Mouse (Mus musculus) liver, embryonic 15.5 days (tissue): ENCODE measurements at regions not wholly inside any gene's neighbourhood (a gene's known extent, or its start where the extent isn't known, plus 50 kb on each side); places are given as distances from the start of the nearest gene placed in this dataset.

Experiments
- ATAC-seq: fragments of 200-750 bp; cut with Nextera tagmentation; 2 replicates; pipeline ENCODE4 v1.8.0; 2017; ENCODE audit warnings: moderate number of reproducible peaks, mild to moderate bottlenecking, moderate library complexity; ENCODE audit not compliant: insufficient read depth
- H3K27ac ChIP-seq: fragments of 300-500 bp; sonication (generic); replicated peaks from 2 replicates; pipeline ENCODE4 v1.5.1; 2015; ENCODE audit warnings: mild to moderate bottlenecking, inconsistent platforms
- H3K27me3 ChIP-seq: fragments of 300-500 bp; sonication (generic); 2 replicates; pipeline ENCODE4 v1.6.1; 2015; ENCODE audit warnings: mild to moderate bottlenecking, inconsistent platforms
- H3K36me3 ChIP-seq: fragments of 300-500 bp; sonication (generic); replicated peaks from 2 replicates; pipeline ENCODE4 v1.6.1; 2015; ENCODE audit warnings: moderate library complexity, mild to moderate bottlenecking, inconsistent platforms
- H3K4me1 ChIP-seq: fragments of 300-500 bp; sonication (generic); replicated peaks from 2 replicates; pipeline ENCODE4 v1.6.1; 2015; ENCODE audit warnings: inconsistent platforms
- H3K4me2 ChIP-seq: fragments of 300-500 bp; sonication (generic); 2 replicates; pipeline ENCODE4 v1.6.1; 2015; ENCODE audit warnings: moderate library complexity, mild to moderate bottlenecking, inconsistent platforms
- H3K4me3 ChIP-seq: fragments of 300-500 bp; sonication (generic); replicated peaks from 2 replicates; pipeline ENCODE4 v1.5.1; 2015; ENCODE audit warnings: mild to moderate bottlenecking, inconsistent platforms
- H3K9ac ChIP-seq: fragments of 300-500 bp; sonication (generic); 2 replicates; pipeline ENCODE4 v1.6.1; 2015; ENCODE audit warnings: moderate library complexity, mild to moderate bottlenecking, inconsistent platforms
- H3K9me3 ChIP-seq: fragments of 300-500 bp; sonication (generic); replicated peaks from 2 replicates; pipeline ENCODE4 v1.6.1; 2016; ENCODE audit warnings: inconsistent platforms
- WGBS: fragments of 180-500 bp; shearing (Covaris S2); methylation state at CpG from one replicate; pipeline ENCODE4 v1.1.7; 2015; ENCODE audit warnings: mixed read lengths; ENCODE audit not compliant: insufficient replicate concordance; 5-methylcytosine and 5-hydroxymethylcytosine counted together

DNA sequence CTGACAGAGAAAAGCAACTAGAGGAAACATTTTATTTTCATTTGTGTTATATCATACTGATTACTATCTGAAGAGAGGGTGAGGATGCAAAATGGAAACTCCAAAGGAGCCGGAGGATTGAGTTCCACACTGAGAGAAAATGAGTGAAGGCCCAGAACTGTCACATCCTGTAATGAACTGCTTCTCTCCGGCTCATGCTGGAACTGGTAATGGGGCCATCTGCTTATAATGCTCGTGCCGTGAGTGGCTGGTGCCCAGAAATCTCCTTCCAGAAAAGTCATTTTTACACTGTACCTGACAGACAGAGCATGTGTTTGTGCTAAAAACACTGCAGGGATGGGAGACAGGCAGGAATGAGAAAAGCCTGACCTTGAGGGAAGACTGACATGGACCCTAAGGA, 483.5 kb upstream of the Pkdcc start:
- no peak overlapping the region for H3K27ac ChIP-seq
- no peaks in the 10 kb centered on the region for H3K27me3 ChIP-seq
- no peak overlapping the region for H3K4me2 ChIP-seq
- no peaks in the 10 kb centered on the region for H3K9me3 ChIP-seq
- no peaks in the 10 kb centered on the region for H3K4me1 ChIP-seq
- no peak for ATAC-seq
- 68% methylated on average over 4 of the region's 4 CpGs for WGBS
- H3K9ac ChIP-seq = no peak overlapping the region
- no peak overlapping the region for H3K4me3 ChIP-seq
- H3K36me3 ChIP-seq = no peaks in the 10 kb centered on the region

DNA sequence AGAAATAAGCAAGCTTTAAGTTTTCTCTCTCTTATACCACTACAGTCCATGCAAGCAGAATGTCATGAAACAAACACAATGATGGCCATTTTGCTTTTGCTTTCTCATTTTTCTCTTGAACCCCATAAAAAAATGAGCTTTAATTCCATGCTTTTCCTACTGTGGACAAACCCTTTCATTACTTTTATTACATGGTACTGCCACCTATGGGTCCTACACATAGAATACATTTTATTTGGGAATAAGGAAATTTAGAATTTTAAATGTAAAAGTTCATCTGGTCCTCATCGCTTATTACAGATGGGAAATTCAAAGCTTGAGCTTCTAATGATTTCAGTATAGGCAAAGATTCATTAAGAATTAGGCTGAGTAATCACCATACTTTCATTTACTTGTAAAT, 472.6 kb upstream of the Pkdcc start:
- Histone ChIP-seq H3K27ac (no peak overlapping the region), H3K36me3 (no peaks in the 10 kb centered on the region), H3K4me3 (no peak overlapping the region), H3K9me3 (0 out of 2 replicates have a peak, but pooled peaks cover 2% of the 10 kb centered on the region), H3K4me1 (no peaks in the 10 kb centered on the region), H3K4me2 (no peak overlapping the region), H3K27me3 (no peaks in the 10 kb centered on the region), H3K9ac (no peak overlapping the region)
- ATAC-seq = no peak
- 67% methylated on average over 1 of the region's 1 CpGs for WGBS

- H3K9ac ChIP-seq = no peak overlapping the region
- no peaks in the 10 kb centered on the region for H3K36me3 ChIP-seq
- no peak for ATAC-seq
- H3K4me2 ChIP-seq = no peak overlapping the region
- WGBS = 60% methylated on average over 3 of the region's 3 CpGs
- no peaks in the 10 kb centered on the region for H3K4me1 ChIP-seq
- H3K27me3 ChIP-seq = no peaks in the 10 kb centered on the region
- no peaks in the 10 kb centered on the region for H3K9me3 ChIP-seq
- no peak overlapping the region for H3K4me3 ChIP-seq
- no peak overlapping the region for H3K27ac ChIP-seq
These were observed 457.7 kb upstream of the Pkdcc start for GRCm38 (mm10) chr17:82757400-82757799.

DNA sequence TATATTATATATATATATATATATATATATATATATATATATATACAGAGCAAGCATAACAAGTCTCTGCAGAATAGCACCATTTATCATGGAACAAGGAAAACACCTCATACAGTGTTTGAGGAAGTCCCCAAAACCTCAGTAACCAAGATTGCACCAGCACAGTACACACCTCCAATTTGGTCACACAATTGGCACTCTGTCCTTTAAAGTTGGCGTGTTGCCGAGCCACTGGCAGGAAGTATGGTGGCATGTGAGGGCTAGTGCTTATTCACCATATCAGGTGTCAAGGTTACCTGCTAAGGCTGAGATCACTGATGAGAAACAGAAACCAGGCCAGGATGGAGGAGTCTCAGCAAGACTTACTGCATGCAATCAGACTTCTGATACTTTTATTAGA, 436.0 kb upstream of the Pkdcc start:
- no peak overlapping the region for H3K4me2 ChIP-seq
- no peak overlapping the region for H3K27ac ChIP-seq
- no peaks in the 10 kb centered on the region for H3K27me3 ChIP-seq
- 49% methylated on average over 2 of the region's 2 CpGs for WGBS
- H3K4me1 ChIP-seq = no peaks in the 10 kb centered on the region
- no peak overlapping the region for H3K4me3 ChIP-seq
- ATAC-seq = no peak
- H3K36me3 ChIP-seq = no peaks in the 10 kb centered on the region
- no peak overlapping the region for H3K9ac ChIP-seq
- H3K9me3 ChIP-seq = no peaks in the 10 kb centered on the region

GRCm38 (mm10) chr17:82822129-82822528, 393.0 kb upstream of the Pkdcc start:
- ATAC-seq = no peak
- Histone ChIP-seq H3K9me3 (0 out of 2 replicates have a peak, but pooled peaks cover 3% of the 10 kb centered on the region), H3K4me1 (no peaks in the 10 kb centered on the region), H3K27me3 (no peaks in the 10 kb centered on the region), H3K4me3 (no peak overlapping the region), H3K9ac (no peak overlapping the region), H3K36me3 (no peaks in the 10 kb centered on the region), H3K4me2 (no peak overlapping the region), H3K27ac (no peak overlapping the region)
- WGBS = 44% methylated on average over 3 of the region's 3 CpGs

DNA sequence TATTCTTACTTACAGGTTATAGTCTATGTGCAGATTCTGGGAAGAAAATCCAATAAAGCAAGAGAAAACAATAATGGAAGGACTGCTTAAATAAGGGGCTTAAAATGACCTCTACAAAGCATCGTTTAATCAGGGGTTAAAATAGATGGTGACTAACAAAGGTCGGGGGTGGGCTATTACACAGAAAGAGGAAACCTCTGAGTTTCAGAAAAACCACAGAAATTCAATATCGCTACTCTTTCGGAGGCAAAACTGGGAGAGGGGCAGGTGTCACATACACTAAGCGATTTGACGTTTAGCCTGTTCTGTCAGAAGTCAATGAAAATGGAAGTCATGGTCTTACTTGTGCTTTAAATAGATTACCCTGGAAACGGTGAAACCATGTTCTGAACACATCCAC, 391.0 kb upstream of the Pkdcc start:
- WGBS = 22% methylated on average over 7 of the region's 7 CpGs

GRCm38 (mm10) chr17:82824619-82825018, 390.5 kb upstream of the Pkdcc start:
- Histone ChIP-seq H3K9me3 (0 out of 2 replicates have a peak, but pooled peaks cover 3% of the 10 kb centered on the region), H3K27me3 (no peaks in the 10 kb centered on the region), H3K36me3 (no peaks in the 10 kb centered on the region), H3K4me1 (no peaks in the 10 kb centered on the region), H3K9ac (no peak overlapping the region), H3K4me2 (no peak overlapping the region), H3K4me3 (no peak overlapping the region), H3K27ac (no peak overlapping the region)
- no peak for ATAC-seq
- WGBS = 62% methylated on average over 6 of the region's 6 CpGs

More for the DNA sequence above, 391.0 kb upstream of the Pkdcc start:
- Histone ChIP-seq H3K27ac (no peak overlapping the region), H3K4me2 (no peak overlapping the region), H3K27me3 (no peaks in the 10 kb centered on the region), H3K36me3 (no peaks in the 10 kb centered on the region), H3K4me3 (no peak overlapping the region), H3K4me1 (no peaks in the 10 kb centered on the region), H3K9me3 (0 out of 2 replicates have a peak, but pooled peaks cover 3% of the 10 kb centered on the region), H3K9ac (no peak overlapping the region)
- ATAC-seq = no peak

DNA sequence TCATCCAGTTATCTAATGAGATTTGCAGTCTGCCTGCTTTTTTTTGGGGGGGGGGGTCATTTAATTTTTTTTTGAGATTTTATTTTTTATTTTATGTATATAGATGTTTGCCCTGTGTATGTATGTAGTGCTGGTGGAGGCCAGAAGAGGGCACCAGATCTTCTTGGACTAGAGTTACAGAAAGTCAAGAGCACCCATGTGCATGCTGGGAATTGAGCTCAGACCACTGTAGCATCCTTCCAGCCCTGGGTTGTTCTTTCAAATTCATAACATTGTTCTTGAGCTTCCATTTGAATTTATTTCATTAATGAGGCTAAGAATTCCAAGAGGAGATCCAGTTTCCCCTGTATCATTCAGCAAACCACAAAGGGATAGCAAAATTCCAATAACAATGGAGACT, 387.9 kb upstream of the Pkdcc start:
- H3K27me3 ChIP-seq = no peaks in the 10 kb centered on the region
- H3K27ac ChIP-seq = no peak overlapping the region
- H3K4me1 ChIP-seq = no peaks in the 10 kb centered on the region
- no peak overlapping the region for H3K4me2 ChIP-seq
- H3K9me3 ChIP-seq = no peaks in the 10 kb centered on the region
- no peak for ATAC-seq
- no peaks in the 10 kb centered on the region for H3K36me3 ChIP-seq
- no peak overlapping the region for H3K9ac ChIP-seq
- H3K4me3 ChIP-seq = no peak overlapping the region

- Histone ChIP-seq H3K4me3 (no peak overlapping the region), H3K36me3 (no peaks in the 10 kb centered on the region), H3K27me3 (no peaks in the 10 kb centered on the region), H3K9me3 (no peaks in the 10 kb centered on the region), H3K27ac (no peak overlapping the region), H3K4me1 (no peaks in the 10 kb centered on the region), H3K4me2 (no peak overlapping the region), H3K9ac (no peak overlapping the region)
- no peak for ATAC-seq
- 75% methylated on average over 8 of the region's 8 CpGs for WGBS
These were observed 387.3 kb upstream of the Pkdcc start for GRCm38 (mm10) chr17:82827841-82828240.

GRCm38 (mm10) chr17:82828434-82828997, 386.6 kb upstream of the Pkdcc start:
- WGBS = 61% methylated on average over 5 of the region's 5 CpGs

DNA sequence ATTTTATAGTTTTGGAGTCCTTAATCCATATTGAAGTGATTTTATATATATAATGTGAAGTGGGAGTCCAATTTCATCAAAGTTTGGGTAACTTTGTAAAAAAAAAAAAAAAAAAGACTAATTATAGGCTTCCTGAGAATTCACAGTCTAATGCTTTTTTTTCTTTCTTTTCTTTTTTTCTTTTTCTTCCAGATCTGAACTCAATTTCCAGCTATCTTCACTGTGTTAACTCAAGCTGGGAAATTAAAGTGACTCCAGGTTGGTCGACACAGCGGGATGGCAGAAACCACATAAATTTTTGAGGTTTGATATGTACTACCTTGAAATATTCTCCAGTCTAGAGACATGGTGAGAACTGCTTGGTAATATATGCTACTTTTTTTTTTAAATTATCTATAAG, 385.7 kb upstream of the Pkdcc start:
- Histone ChIP-seq H3K27ac (no peak overlapping the region), H3K36me3 (no peaks in the 10 kb centered on the region), H3K27me3 (no peaks in the 10 kb centered on the region), H3K4me2 (no peak overlapping the region), H3K4me3 (no peak overlapping the region), H3K9ac (no peak overlapping the region), H3K9me3 (no peaks in the 10 kb centered on the region), H3K4me1 (no peaks in the 10 kb centered on the region)
- WGBS = 77% methylated on average over 2 of the region's 2 CpGs
- no peak for ATAC-seq

More at GRCm38 (mm10) chr17:82828434-82828997, 386.6 kb upstream of the Pkdcc start:
- Histone ChIP-seq H3K27me3 (no peaks in the 10 kb centered on the region), H3K9me3 (no peaks in the 10 kb centered on the region), H3K4me3 (no peak overlapping the region), H3K36me3 (no peaks in the 10 kb centered on the region), H3K9ac (no peak overlapping the region), H3K4me2 (no peak overlapping the region), H3K4me1 (no peaks in the 10 kb centered on the region), H3K27ac (no peak overlapping the region)
- ATAC-seq = no peak

DNA sequence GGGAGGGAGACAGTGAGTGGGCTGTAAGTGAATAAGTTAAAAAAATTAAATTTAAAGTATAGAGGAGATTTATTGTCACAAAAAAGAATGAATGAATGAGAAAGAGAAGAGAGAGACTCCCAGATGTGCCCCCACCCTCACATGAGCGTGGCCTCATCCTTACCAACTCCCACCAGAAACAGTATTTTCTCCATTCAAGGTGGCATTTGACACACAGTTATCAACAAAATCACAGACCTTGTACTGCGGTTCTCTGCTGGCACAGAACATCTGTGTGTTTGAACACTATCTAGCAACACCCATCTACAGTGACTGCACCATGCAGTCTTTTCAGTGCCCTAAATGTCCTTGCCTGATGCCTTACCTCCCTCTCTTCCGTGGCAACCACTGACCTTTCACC, 380.9 kb upstream of the Pkdcc start:
- ATAC-seq = no peak
- 43% methylated on average over 3 of the region's 3 CpGs for WGBS
- no peak overlapping the region for H3K9ac ChIP-seq

More for the DNA sequence above, 380.9 kb upstream of the Pkdcc start:
- no peaks in the 10 kb centered on the region for H3K27me3 ChIP-seq
- H3K4me2 ChIP-seq = no peak overlapping the region
- no peaks in the 10 kb centered on the region for H3K9me3 ChIP-seq
- H3K27ac ChIP-seq = no peak overlapping the region
- no peak overlapping the region for H3K4me3 ChIP-seq
- no peaks in the 10 kb centered on the region for H3K4me1 ChIP-seq
- H3K36me3 ChIP-seq = no peaks in the 10 kb centered on the region
